ENCODE assay signal across 9 mouse cellular contexts in genomic region chr4:139312632-139313031, GRCm38 (mm10). TPM values are rescaled to one million over a fixed set of nuclear protein-coding genes. Genes with fewer than 3 reads are reported as not detected.
A peak's percentile ranks its signal among the peaks of the same experiment; 100 is the strongest.
DNase-seq lines count a peak whose midpoint lies in the region; ATAC-seq lines count a peak whose summit lies in the region.
"Had no signal": no experiment of that assay in that cellular context is flagged by ENCODE, and none has a peak within 500 bp of the region (broad histone marks: within the 10 kb centered on the region; RNA-seq: fewer than 3 reads in every experiment).

No protein-coding gene starts in this region.

- peaks cover 38% of the 10 kb centered on the region for H3K36me3 ChIP-seq in midbrain, embryonic 10.5 days
- H3K36me3 ChIP-seq in midbrain, embryonic 13.5 days, result peaks cover 36% of the 10 kb centered on the region

- H3K9ac ChIP-seq in midbrain, embryonic 13.5 days (replicated peaks), result no peak overlapping the region
- H3K9ac ChIP-seq: heart, embryonic 13.5 days had no signal

- no peak overlapping the region for H3K4me2 ChIP-seq in midbrain, embryonic 13.5 days (replicated peaks)

- H3K4me3 ChIP-seq in midbrain, embryonic 10.5 days, result no peak overlapping the region
- H3K4me3 ChIP-seq in midbrain, embryonic 13.5 days (replicated peaks), result no peak overlapping the region

- ATAC-seq in midbrain, embryonic 13.5 days, result no peak

- DNase-seq in cerebellum, adult 18-20 months, result peak; percentile 31 to 48
- no peak for DNase-seq in cerebellum, adult 11-12 months
- DNase-seq in midbrain, embryonic 10.5 days (ENCODE audit: low spot score), result peak; percentile 35
- DNase-seq in forelimb bud, embryonic 11.5 days (ENCODE audit: low read depth, low spot score), result peak; percentile 29
- DNase-seq in mesoderm, embryonic 11.5 days (ENCODE audit: low read depth, low spot score), result peak; percentile 31
- no peak for DNase-seq in ovary, postnatal 14 days (ENCODE audit: low spot score)
- DNase-seq in layer of hippocampus, adult 18-20 months (ENCODE audit: low spot score in 2 of 2), result no peak

- H3K27me3 ChIP-seq in midbrain, embryonic 10.5 days (ENCODE audit: low read depth, poor library complexity, severe bottlenecking), result peaks cover 30% of the 10 kb centered on the region
- peaks cover 5% of the 10 kb centered on the region; the same call in 1 of the 2 replicates for H3K27me3 ChIP-seq in midbrain, embryonic 13.5 days

- H3K4me1 ChIP-seq in midbrain, embryonic 10.5 days, result peaks cover 32% of the 10 kb centered on the region
- peaks cover 24% of the 10 kb centered on the region for H3K4me1 ChIP-seq in midbrain, embryonic 13.5 days (replicated peaks)

- 50% methylated on average over 4 of the region's 4 CpGs for WGBS in midbrain, embryonic 10.5 days
- 49% methylated on average over 4 of the region's 4 CpGs for WGBS in midbrain, embryonic 13.5 days

- H3K27ac ChIP-seq in midbrain, embryonic 10.5 days (replicated peaks), result no peak overlapping the region
- H3K27ac ChIP-seq in midbrain, embryonic 13.5 days, result no peak overlapping the region
- H3K27ac ChIP-seq: heart, embryonic 13.5 days had no signal

- H3K9me3 ChIP-seq in midbrain, embryonic 10.5 days (replicated peaks), result no peaks in the 10 kb centered on the region
- H3K9me3 ChIP-seq in midbrain, embryonic 13.5 days, result no peaks in the 10 kb centered on the region
- H3K9me3 ChIP-seq: heart, embryonic 13.5 days had no signal

RNA-seq across cellular contexts. Expression of gene Akr7a5, which starts 2.1 kb away (rescaled TPM):
- polyA plus RNA-seq in midbrain, embryonic 10.5 days (2016; fragmentation: Nextera tagmentation; extraction: Ambion mirVana), result 99.7 and 103 TPM in 2 replicates
- polyA plus RNA-seq in midbrain, embryonic 13.5 days (2015; fragmentation: Nextera tagmentation; extraction: Ambion mirVana), result 65.0 and 66.5 TPM in 2 replicates
- 10 to 100 TPM; 31.4 to 32.1 TPM for total RNA-seq in layer of hippocampus, adult 18-20 months (2021)

RNA-seq across cellular contexts. Expression of gene Pqlc2, which starts 2.1 kb away (rescaled TPM):
- 15.9 and 16.1 TPM in 2 replicates for polyA plus RNA-seq in midbrain, embryonic 10.5 days (2016; fragmentation: Nextera tagmentation; extraction: Ambion mirVana)
- 15.1 and 15.2 TPM in 2 replicates for polyA plus RNA-seq in midbrain, embryonic 13.5 days (2015; fragmentation: Nextera tagmentation; extraction: Ambion mirVana)
- 10 to 100 TPM; 12.9 to 14.2 TPM for total RNA-seq in layer of hippocampus, adult 18-20 months (2021)

RNA-seq across cellular contexts. Expression of gene Mrto4, which starts 39.7 kb away (rescaled TPM):
- polyA plus RNA-seq in midbrain, embryonic 10.5 days (2016; fragmentation: Nextera tagmentation; extraction: Ambion mirVana), result 144 and 166 TPM in 2 replicates
- 97.9 and 105 TPM in 2 replicates for polyA plus RNA-seq in midbrain, embryonic 13.5 days (2015; fragmentation: Nextera tagmentation; extraction: Ambion mirVana)
- total RNA-seq in layer of hippocampus, adult 18-20 months (2021), result 10 to 100 TPM; 44.0 to 45.9 TPM

RNA-seq across cellular contexts. Expression of gene Emc1, which starts 39.8 kb away (rescaled TPM):
- polyA plus RNA-seq in midbrain, embryonic 10.5 days (2016; fragmentation: Nextera tagmentation; extraction: Ambion mirVana), result 32.3 and 38.5 TPM in 2 replicates
- 41.0 and 42.0 TPM in 2 replicates for polyA plus RNA-seq in midbrain, embryonic 13.5 days (2015; fragmentation: Nextera tagmentation; extraction: Ambion mirVana)
- total RNA-seq in layer of hippocampus, adult 18-20 months (2021), result 10 to 100 TPM; 87.2 to 93.6 TPM

RNA-seq across cellular contexts. Expression of gene Ubr4, which starts 39.8 kb away (rescaled TPM):
- polyA plus RNA-seq in midbrain, embryonic 10.5 days (2016; fragmentation: Nextera tagmentation; extraction: Ambion mirVana), result 51.8 and 54.8 TPM in 2 replicates
- 75.8 and 85.2 TPM in 2 replicates for polyA plus RNA-seq in midbrain, embryonic 13.5 days (2015; fragmentation: Nextera tagmentation; extraction: Ambion mirVana)
- 100 to 1,000 TPM; 162 to 164 TPM for total RNA-seq in layer of hippocampus, adult 18-20 months (2021)

Comparison
In these comparisons a context has a peak if more than half of its experiments do, and no peak if none do; other contexts are left out.
1. DNase-seq: peak in cerebellum, adult 18-20 months (2 of 2), midbrain, embryonic 10.5 days (single experiment), forelimb bud, embryonic 11.5 days (single experiment) and mesoderm, embryonic 11.5 days (single experiment); none in cerebellum, adult 11-12 months (single experiment), ovary, postnatal 14 days (single experiment) and layer of hippocampus, adult 18-20 months (0 of 2).